Mouse (Mus musculus): Measurements from ENCODE around the gene Gzmn.
"Not testable (repeated sequence)": the region's sequence is repeated elsewhere in the genome, so short reads cannot be mapped to it uniquely, and the experiment has no call there.

Gene Gzmn

GRCm38 (mm10) chr14:56174499-56174898, at the start of gene Gzmn:
Gzmn (minus strand) TSS chr14:56174599.
- DNase-seq (ENCODE audit: low read depth, low spot score): no peak

DNA sequence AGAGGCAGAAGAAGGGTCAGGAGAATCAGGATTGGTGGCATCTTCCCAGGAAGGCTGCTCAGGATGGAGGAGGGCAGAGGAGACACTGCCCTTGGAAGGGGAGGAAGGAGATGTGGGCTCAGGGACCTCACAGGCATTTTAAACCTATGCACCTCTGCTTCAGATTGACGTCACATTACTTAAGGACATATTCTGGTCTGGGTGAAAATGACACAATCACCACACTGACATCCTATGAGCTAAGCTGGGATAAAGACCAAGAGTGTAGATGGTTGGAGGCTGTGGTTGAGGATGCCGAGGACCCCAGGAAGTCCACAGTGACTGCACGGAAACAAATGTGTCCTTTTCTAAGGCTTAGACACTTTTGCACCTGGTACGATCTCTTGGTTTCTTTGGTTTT, 36.9 kb upstream of the Gzmn start, which contains the start of gene Gzmf:
Gene Gzmf (minus strand): TSS at position 101 of the 400 bp plus-strand sequence.
- no peak for DNase-seq (ENCODE audit: low read depth, low spot score)

DNA sequence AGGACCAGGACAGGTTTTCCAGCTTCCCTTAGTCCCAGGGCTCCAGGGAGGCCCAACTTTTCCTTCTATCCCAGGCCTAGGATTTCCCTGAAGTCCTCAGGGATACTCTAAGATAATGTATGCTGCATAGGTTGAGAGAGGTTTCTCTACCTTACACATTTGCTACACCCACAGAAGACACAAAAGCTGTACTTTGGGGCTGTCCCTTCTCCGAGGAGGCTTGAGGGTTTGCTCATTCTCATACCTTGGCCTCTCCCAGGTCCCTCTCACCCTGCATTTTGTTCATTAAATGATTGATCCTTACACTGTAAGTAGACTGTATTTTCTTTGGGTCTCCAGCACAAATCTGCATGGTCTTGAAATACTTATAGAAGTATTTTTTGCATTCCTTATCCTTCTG, 31.2 kb upstream of the Gzmn start:
- DNase-seq (ENCODE audit: low read depth, low spot score): no peak

DNA sequence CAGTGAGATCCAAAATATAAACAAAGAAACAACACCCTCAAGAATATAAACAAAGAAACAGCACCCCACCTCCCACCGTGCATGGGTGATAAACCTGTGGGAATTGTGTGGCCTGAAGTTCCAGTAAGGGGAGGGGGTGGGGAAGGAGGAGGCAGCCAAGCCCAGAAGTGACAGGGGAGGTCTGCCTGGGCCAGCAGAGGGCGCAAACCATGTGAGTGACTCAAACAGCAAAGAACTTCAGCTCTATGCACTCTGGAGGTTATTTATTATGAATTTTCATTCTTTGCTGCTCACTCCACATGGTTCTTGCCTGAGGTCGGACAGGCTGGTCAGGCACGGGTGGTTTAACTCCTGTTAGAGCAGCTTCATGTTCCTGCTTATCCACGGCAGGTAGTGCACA, 30.6 kb upstream of the Gzmn start:
- peak; percentile 24 for DNase-seq (ENCODE audit: low read depth, low spot score)

GRCm38 (mm10) chr14:56203975-56204374, 29.6 kb upstream of the Gzmn start:
- DNase-seq (ENCODE audit: low read depth, low spot score): peak; percentile 38

- DNase-seq (ENCODE audit: low read depth, low spot score): no peak
Measured at GRCm38 (mm10) chr14:56186946-56187345, 12.5 kb upstream of the Gzmn start.

GRCm38 (mm10) chr14:56186521-56186920, 12.1 kb upstream of the Gzmn start:
- no peak for DNase-seq (ENCODE audit: low read depth, low spot score)

DNA sequence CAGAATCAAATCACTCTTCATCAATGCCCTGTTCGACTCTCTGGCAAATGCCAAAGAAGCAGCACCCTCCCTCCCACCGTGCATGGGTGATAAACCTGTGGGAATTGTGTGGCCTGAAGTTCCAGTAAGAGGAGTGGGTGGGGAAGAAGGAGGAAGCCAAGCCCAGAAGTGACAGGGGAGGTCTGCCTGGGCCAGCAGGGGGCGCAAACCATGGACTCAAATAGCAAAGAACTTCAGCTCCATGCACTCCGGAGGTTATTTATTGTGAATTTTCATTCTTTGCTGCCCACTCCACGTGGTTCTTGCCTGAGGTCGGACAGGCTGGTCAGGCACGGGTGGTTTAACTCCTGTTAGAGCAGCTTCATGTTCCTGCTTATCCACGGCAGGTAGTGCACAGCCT, 3.3 kb upstream of the Gzmn start:
- peak; percentile 11 for DNase-seq (ENCODE audit: low read depth, low spot score)

- DNase-seq (ENCODE audit: low read depth, low spot score): no peak
Measured at GRCm38 (mm10) chr14:56173396-56173795, 1.0 kb downstream of the Gzmn start.

DNA sequence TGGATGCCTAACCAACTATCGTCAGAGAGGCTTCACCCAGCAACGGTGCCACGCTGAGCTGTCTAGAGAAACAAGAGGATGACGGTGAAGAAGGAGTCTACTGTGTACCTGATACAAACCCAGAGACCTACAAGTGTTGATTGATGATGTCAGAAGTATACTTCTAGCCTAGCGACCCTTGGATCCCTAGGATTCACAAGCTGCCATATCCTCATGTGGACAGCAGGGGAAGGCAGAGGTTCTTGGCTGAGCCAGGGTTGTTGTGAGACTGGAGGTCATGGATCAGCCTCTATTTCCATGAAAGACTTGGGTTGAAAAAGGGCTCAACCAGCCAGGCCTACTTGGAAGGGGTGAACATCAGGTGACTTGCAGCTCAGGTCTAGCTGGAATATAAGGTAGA, 1.7 kb downstream of the Gzmn start:
- DNase-seq (ENCODE audit: low read depth, low spot score): no peak

- DNase-seq (ENCODE audit: low read depth, low spot score): no peak
Measured at GRCm38 (mm10) chr14:56168009-56168408, 6.4 kb downstream of the Gzmn start.

DNA sequence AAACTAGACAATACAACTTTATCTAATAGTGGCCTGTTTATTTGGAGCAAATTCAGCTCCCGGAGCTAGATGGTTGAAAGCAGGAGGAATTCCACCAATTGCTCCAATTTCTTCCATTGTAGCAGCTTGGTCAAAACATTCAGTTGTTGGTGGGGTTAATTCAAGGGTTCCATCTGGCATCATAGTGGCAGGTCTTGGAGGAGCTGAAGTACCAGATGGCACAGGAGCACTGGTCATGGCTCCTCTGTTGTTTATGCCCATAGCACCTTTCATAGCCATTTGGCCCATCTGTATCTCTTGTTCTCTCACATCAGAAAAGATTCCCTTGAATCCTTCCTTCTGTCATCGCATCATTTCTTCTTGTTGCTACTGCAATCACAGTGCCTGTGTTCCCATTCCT, 12.3 kb downstream of the Gzmn start:
- no peak for DNase-seq (ENCODE audit: low read depth, low spot score)

- DNase-seq (ENCODE audit: low read depth, low spot score): not testable (repeated sequence)
Measured at GRCm38 (mm10) chr14:56159479-56159878, 14.9 kb downstream of the Gzmn start, which contains the start of gene Gzmg. Gzmg (minus strand) TSS chr14:56159579.

DNA sequence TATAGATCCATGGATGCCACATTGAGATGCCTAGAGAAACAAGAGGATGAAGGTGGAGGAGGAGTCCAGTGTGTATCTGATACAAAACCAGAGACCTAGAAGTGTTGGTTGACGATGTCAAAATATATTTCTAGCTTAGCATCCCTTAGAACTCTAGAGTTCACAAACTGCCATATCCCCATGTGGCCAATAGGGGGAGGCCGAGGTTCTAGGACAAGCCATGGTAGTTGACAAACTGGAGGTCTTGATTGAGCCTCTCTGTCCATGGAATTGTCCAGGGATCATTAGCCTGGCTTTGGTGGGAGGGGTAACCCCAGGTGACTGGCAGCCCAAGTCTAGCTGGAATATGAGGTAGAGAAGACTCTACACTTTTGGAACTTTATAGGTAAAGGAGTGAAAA, 19.1 kb downstream of the Gzmn start:
- no peak for DNase-seq (ENCODE audit: low read depth, low spot score)

- not testable (repeated sequence) for DNase-seq (ENCODE audit: low read depth, low spot score)
Measured at GRCm38 (mm10) chr14:56133675-56134074, 40.7 kb downstream of the Gzmn start.

DNA sequence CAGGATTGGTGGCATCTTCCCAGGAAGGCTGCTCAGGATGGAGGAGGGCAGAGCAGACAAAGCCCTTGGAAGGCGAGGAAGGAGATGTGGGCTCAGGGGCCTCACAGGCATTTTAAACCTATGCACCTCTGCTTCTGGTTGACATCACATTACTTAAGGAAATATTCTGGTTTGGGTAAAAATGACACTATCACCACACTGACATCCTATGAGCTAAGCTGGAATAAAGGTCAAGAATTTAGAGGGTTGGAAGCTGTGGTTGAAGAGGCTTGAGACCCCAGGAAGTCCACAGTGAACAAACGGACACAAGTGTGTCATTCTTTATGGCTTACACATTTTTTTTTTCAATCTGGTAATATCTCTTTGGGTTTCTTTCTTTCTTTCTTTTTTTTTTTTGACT, 41.9 kb downstream of the Gzmn start, which contains the start of gene Gzmd:
Gene Gzmd (minus strand): TSS at position 101 of the 400 bp plus-strand sequence.
- DNase-seq (ENCODE audit: low read depth, low spot score): not testable (repeated sequence)

GRCm38 (mm10) chr14:56128341-56128740, 46.1 kb downstream of the Gzmn start:
- no peak for DNase-seq (ENCODE audit: low read depth, low spot score)

DNA sequence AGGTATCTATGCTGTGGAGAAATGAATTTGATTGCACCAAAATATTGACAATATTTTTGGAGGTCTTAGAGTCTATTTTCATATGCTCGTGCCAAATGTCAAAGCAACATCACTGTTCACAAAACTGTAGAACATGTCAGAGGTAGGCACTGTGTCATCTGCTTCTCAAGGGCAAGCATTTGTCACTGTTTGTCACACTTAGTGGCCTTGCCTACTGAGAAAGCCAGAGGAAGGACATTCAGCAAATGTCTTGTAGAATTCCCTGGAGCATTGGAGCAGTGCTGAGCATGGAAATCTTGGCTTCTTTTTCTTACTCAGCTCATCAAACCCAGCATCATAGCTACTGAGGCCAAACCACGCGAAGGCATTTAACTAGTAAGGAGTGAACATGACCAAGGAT, 50.9 kb downstream of the Gzmn start:
- DNase-seq (ENCODE audit: low read depth, low spot score): no peak

DNA sequence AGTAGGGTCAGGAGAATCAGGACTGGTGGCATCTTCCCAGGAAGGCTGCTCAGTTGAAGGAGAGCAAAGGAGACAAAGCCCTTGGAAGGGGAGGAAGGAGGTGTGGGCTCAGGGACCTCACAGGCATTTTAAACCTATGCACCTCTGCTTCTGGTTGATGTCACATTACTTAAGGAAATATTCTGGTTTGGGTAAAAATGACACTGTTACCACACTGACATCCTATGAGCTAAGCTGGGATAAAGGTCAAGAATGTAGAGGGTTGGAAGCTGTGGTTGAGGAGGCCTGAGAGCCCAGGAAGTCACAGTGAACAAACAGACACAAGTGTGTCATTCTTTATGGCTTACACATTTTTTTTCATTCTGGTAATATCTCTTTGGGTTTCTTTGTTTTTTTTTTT, 53.9 kb downstream of the Gzmn start, which contains the start of gene Gzme:
Gene Gzme (minus strand): TSS at position 101 of the 400 bp plus-strand sequence.
- DNase-seq (ENCODE audit: low read depth, low spot score): no peak
